Mouse (Mus musculus): Measurements from ENCODE around the gene Olfr1112. TPM values are rescaled to one million over a fixed set of nuclear protein-coding genes. Genes with fewer than 3 reads are reported as not detected.
"Not testable (repeated sequence)": the region's sequence is repeated elsewhere in the genome, so short reads cannot be mapped to it uniquely, and the experiment has no call there.

Gene Olfr1112
- not detected in 2 replicates for polyA plus RNA-seq (2015; fragmentation: Nextera tagmentation; extraction: Ambion mirVana)

DNA sequence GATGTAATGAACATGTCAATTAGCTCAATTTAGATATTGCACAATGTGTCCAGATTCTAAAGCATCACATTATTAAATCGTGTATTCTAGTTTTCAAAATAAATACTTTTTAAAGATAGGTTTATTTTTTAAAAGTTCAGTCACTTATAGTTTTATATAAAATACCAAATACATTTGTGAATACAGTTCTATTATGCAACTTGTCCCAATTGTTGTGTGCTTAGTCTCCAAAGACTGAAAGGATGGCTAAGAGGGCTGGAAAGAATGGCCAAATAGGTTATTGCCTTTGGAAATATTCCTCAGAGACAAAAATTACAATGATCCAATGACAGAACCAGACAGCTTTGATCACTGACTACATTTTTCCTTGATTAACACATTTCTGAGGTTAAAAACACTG lies at the start of gene Olfr1112:
Gene Olfr1112, plus strand, starts transcription at position 301 of the 400 bp plus-strand sequence.
- H3K4me2 ChIP-seq (replicated peaks): no peak within 1 kb of the TSS
- no peaks in the 10 kb centered on the region for H3K4me1 ChIP-seq (replicated peaks)
- H3K36me3 ChIP-seq: no peaks in the 10 kb centered on the region
- no peak within 1 kb of the TSS for H3K4me3 ChIP-seq (replicated peaks)
- no peak within 1 kb of the TSS for H3K27ac ChIP-seq
- no peaks in the 10 kb centered on the region for H3K9me3 ChIP-seq
- no peak for ATAC-seq
- no peak within 1 kb of the TSS for H3K9ac ChIP-seq (replicated peaks)
- no peaks in the 10 kb centered on the region for H3K27me3 ChIP-seq
- WGBS: 88% methylated on average over 1 of the region's 1 CpGs

DNA sequence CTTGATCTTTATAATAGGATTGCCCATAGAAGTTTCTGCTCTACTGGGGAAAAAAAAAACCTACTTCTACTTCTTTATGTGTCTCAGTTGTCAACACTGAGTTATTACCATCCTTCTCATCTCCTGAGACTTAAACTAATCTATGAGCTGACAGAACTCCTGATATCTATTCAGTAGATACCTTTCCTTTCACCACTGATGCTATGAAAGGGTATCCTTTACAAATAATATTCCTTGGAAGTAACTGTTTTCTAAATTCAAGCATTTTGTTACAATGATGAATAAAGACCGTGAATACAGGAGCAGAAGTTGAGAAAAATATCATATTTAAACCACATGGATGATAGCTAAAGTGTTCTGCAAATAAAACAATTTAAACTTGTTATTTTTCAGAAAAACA lies 47.4 kb upstream of the Olfr1112 start, which contains the start of gene Olfr1110:
Gene Olfr1110, minus strand, starts transcription at position 101 of the 400 bp plus-strand sequence.
- no peaks in the 10 kb centered on the region for H3K27me3 ChIP-seq
- H3K4me1 ChIP-seq (replicated peaks): no peaks in the 10 kb centered on the region
- H3K9me3 ChIP-seq: no peaks in the 10 kb centered on the region
- no peaks in the 10 kb centered on the region for H3K36me3 ChIP-seq
- 86% methylated on average over 1 of the region's 1 CpGs for WGBS
- H3K4me2 ChIP-seq (replicated peaks): no peak within 1 kb of the TSS
- H3K27ac ChIP-seq: no peak within 1 kb of the TSS
- ATAC-seq: no peak
- no peak within 1 kb of the TSS for H3K4me3 ChIP-seq (replicated peaks)
- no peak within 1 kb of the TSS for H3K9ac ChIP-seq (replicated peaks)

DNA sequence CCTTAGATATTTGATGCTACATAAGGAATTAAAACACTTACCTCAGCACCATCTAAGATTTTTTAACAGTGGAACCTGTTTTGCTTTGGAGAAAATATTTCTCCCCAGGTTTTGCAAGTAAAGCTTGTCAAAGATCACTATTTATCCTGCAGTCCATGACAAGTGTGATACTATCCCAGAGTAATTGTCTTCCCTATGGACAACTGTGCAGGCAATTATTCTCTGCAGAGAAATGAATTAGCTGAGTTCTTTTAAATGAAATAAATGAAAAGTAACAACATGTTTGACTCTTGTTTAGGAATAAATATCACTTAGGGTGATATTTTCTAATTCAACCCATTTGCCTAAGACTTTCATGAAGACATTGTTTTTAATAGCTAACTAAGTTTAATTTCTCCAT lies 35.1 kb upstream of the Olfr1112 start, which contains the start of gene Olfr1111:
Gene Olfr1111, minus strand, starts transcription at position 101 of the 400 bp plus-strand sequence.
- H3K4me1 ChIP-seq (replicated peaks): no peaks in the 10 kb centered on the region
- ATAC-seq: no peak
- no peak within 1 kb of the TSS for H3K9ac ChIP-seq (replicated peaks)

DNA sequence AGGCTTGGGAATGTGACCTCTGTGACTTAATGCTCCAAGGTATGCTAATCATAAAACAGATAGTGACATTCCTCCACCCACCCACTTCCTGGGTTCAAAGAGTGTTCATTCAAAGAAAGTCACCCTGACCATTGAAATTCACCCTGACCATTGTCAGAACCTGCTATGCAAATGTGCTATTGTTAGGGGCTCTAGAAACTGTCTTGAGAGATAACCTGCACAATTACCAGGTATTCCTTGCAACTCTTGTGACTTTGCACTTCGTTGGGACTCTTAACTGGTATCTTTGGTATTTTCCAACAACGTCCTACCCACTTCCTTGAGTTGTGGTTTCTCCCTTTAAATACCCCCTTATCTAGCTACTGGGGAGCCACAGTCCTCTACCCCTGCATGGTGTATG lies 19.9 kb upstream of the Olfr1112 start:
- ATAC-seq, H3K9me3 ChIP-seq: not testable (repeated sequence)

More for the DNA sequence above, 35.1 kb upstream of the Olfr1112 start, which contains the start of gene Olfr1111:
- Histone ChIP-seq H3K9me3 (no peaks in the 10 kb centered on the region), H3K4me3 (replicated peaks) (no peak within 1 kb of the TSS), H3K36me3 (no peaks in the 10 kb centered on the region), H3K27ac (no peak within 1 kb of the TSS), H3K27me3 (no peaks in the 10 kb centered on the region), H3K4me2 (replicated peaks) (no peak within 1 kb of the TSS)

DNA sequence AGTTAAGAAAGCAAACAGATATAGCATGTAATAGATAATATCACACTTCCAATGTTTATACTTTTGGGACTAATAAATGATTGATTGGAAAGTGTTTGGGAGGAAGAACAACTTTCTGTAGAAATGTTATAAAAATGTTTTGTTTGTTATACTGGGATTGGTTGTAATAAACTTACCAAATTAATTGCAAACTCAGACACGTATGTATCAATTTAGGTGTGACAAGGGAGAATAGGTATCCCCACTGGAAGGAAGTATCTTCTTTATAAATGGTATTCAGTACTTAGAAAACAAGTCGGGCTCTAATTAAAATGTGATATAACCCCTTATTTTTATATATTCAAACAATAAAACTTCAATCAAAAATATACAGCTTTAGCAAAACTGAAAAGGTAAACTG lies 21.1 kb downstream of the Olfr1112 start, which contains the start of gene Olfr1113:
Gene Olfr1113, plus strand, starts transcription at position 301 of the 400 bp plus-strand sequence.
- H3K4me3 ChIP-seq (replicated peaks): no peak within 1 kb of the TSS
- H3K4me1 ChIP-seq (replicated peaks): no peaks in the 10 kb centered on the region
- no peak for ATAC-seq
- no peak within 1 kb of the TSS for H3K4me2 ChIP-seq (replicated peaks)
- H3K27me3 ChIP-seq: no peaks in the 10 kb centered on the region
- H3K9me3 ChIP-seq: no peaks in the 10 kb centered on the region
- no peak within 1 kb of the TSS for H3K27ac ChIP-seq
- 87% methylated on average over 2 of the region's 2 CpGs for WGBS
- no peaks in the 10 kb centered on the region for H3K36me3 ChIP-seq
- no peak within 1 kb of the TSS for H3K9ac ChIP-seq (replicated peaks)

More for the DNA sequence above, 19.9 kb upstream of the Olfr1112 start:
- H3K27me3 ChIP-seq; H3K9ac ChIP-seq (replicated peaks); H3K4me2 ChIP-seq (replicated peaks); H3K36me3 ChIP-seq; H3K27ac ChIP-seq; H3K4me1 ChIP-seq (replicated peaks); H3K4me3 ChIP-seq (replicated peaks): not testable (repeated sequence)
- WGBS: 86% methylated on average over 2 of the region's 2 CpGs

Other genes with a start within 250 kb of the Olfr1112 start
- not detected in 2 replicates for gene Olfr1099, start 227.1 kb upstream of the Olfr1112 start, polyA plus RNA-seq (2015; fragmentation: Nextera tagmentation; extraction: Ambion mirVana)
- gene Olfr1100, start 207.8 kb upstream of the Olfr1112 start, polyA plus RNA-seq (2015; fragmentation: Nextera tagmentation; extraction: Ambion mirVana): not detected in 2 replicates
- gene Olfr1101, start 196.6 kb upstream of the Olfr1112 start, polyA plus RNA-seq (2015; fragmentation: Nextera tagmentation; extraction: Ambion mirVana): not detected in 2 replicates
- not detected in 2 replicates for gene Olfr1102, start 189.4 kb upstream of the Olfr1112 start, polyA plus RNA-seq (2015; fragmentation: Nextera tagmentation; extraction: Ambion mirVana)
- gene Olfr1104, start 160.7 kb upstream of the Olfr1112 start, polyA plus RNA-seq (2015; fragmentation: Nextera tagmentation; extraction: Ambion mirVana): not detected in 2 replicates
- gene Olfr1105, start 151.3 kb upstream of the Olfr1112 start, polyA plus RNA-seq (2015; fragmentation: Nextera tagmentation; extraction: Ambion mirVana): not detected in 2 replicates
- gene Olfr1106, start 135.5 kb upstream of the Olfr1112 start, polyA plus RNA-seq (2015; fragmentation: Nextera tagmentation; extraction: Ambion mirVana): not detected in 2 replicates
- gene Olfr1107, start 112.0 kb upstream of the Olfr1112 start, polyA plus RNA-seq (2015; fragmentation: Nextera tagmentation; extraction: Ambion mirVana): not detected in 2 replicates
- not detected in 2 replicates for gene Olfr1109, start 91.8 kb upstream of the Olfr1112 start, polyA plus RNA-seq (2015; fragmentation: Nextera tagmentation; extraction: Ambion mirVana)
- gene Olfr259, start 73.2 kb upstream of the Olfr1112 start, polyA plus RNA-seq (2015; fragmentation: Nextera tagmentation; extraction: Ambion mirVana): not detected in 2 replicates
- gene Olfr1110, start 47.5 kb upstream of the Olfr1112 start, polyA plus RNA-seq (2015; fragmentation: Nextera tagmentation; extraction: Ambion mirVana): not detected in 2 replicates
- gene Olfr1111, start 35.2 kb upstream of the Olfr1112 start, polyA plus RNA-seq (2015; fragmentation: Nextera tagmentation; extraction: Ambion mirVana): not detected in 2 replicates
- not detected in 2 replicates for gene Olfr1113, start 21.2 kb downstream of the Olfr1112 start, polyA plus RNA-seq (2015; fragmentation: Nextera tagmentation; extraction: Ambion mirVana)
- gene Olfr1115, start 60.2 kb downstream of the Olfr1112 start, polyA plus RNA-seq (2015; fragmentation: Nextera tagmentation; extraction: Ambion mirVana): not detected in 2 replicates
- gene Olfr1116, start 79.7 kb downstream of the Olfr1112 start, polyA plus RNA-seq (2015; fragmentation: Nextera tagmentation; extraction: Ambion mirVana): not detected in 2 replicates
- not detected in 2 replicates for gene Olfr1118, start 119.8 kb downstream of the Olfr1112 start, polyA plus RNA-seq (2015; fragmentation: Nextera tagmentation; extraction: Ambion mirVana)
- gene Olfr1120, start 167.0 kb downstream of the Olfr1112 start, polyA plus RNA-seq (2015; fragmentation: Nextera tagmentation; extraction: Ambion mirVana): not detected in 2 replicates
- gene Olfr1121, start 182.1 kb downstream of the Olfr1112 start, polyA plus RNA-seq (2015; fragmentation: Nextera tagmentation; extraction: Ambion mirVana): not detected in 2 replicates
- gene Olfr1122, start 198.1 kb downstream of the Olfr1112 start, polyA plus RNA-seq (2015; fragmentation: Nextera tagmentation; extraction: Ambion mirVana): not detected in 2 replicates
- gene Olfr1123, start 228.8 kb downstream of the Olfr1112 start, polyA plus RNA-seq (2015; fragmentation: Nextera tagmentation; extraction: Ambion mirVana): not detected in 2 replicates
- gene Olfr1124, start 242.5 kb downstream of the Olfr1112 start, polyA plus RNA-seq (2015; fragmentation: Nextera tagmentation; extraction: Ambion mirVana): 0.07 TPM in 1 of 2 replicates, not detected in the other

All from midbrain, embryonic 13.5 days (tissue).